Mouse (Mus musculus): ENCODE results near the gene Tprkb. TPM values are rescaled to one million over a fixed set of nuclear protein-coding genes. Genes with fewer than 3 reads are reported as not detected.

The Tprkb gene
- polyA plus RNA-seq (2012; rRNA removed): 4.3 and 7.4 TPM in 2 replicates

DNA sequence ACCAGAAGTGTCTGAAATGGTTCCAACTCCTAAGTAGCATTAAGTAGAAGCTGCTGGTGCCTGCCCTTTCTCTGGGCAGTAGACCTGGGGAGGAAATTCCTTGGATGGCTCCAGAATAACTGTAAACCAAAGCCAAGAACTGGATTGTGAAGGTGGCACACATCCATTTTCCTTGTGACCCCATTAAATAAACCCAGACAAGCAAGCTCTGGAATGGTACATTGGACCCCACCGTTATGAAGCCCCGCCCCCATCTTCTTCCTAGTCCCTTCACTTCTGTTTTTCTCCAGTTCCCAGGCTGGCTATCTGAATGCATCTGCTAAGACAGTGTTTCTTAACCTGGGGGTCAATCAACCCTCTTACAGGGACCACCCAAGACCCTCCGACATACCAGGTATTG lies at the start of gene Tprkb:
Gene Tprkb, plus strand, starts transcription at position 279 of the 400 bp plus-strand sequence.

GRCm38 (mm10) chr6:85869006-85869405 lies 42.7 kb upstream of the Tprkb start, which contains the start of gene Nat8f2:
Gene Nat8f2 (minus strand): TSS chr6:85869158.

DNA sequence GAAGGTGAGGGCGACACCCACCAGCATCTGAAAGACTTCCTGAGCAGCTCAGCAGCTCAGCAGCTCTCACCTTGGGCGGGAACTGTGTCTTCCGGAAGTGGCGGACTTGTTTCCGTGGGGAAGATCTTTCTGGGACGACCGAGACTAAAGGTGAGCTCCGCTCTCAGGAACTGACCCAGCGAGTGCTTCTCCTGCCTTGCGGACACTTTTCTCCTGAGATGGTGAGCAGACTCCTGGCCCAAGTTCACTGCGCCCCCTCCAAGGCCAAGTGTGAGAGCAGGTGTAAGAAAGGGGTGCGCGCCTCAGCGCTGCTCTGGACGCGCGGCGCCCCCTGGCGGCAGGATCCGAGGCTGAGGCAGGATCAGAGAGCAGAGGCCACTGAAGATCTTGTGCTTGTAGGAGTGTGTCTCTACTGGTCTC lies 7.0 kb upstream of the Tprkb start, which contains the start of gene Nat8f4:
Gene Nat8f4, minus strand, starts transcription at position 243 of the 420 bp plus-strand sequence.

GRCm38 (mm10) chr6:85915539-85916513 lies 4.2 kb downstream of the Tprkb start, which contains the start of gene Nat8f1:
Gene Nat8f1 (minus strand): TSS chr6:85915687.

GRCm38 (mm10) chr6:85961101-85962091 lies 49.7 kb downstream of the Tprkb start, which contains the start of gene Dusp11:
Gene Dusp11 (minus strand): TSS chr6:85961667.

Other genes with a start within 250 kb of the Tprkb start
- 2.4 TPM in 1 of 2 replicates, not detected in the other for gene Nat8f7, start 198.7 kb upstream of the Tprkb start, polyA plus RNA-seq (2012; rRNA removed)
- gene Nat8f3, start 146.1 kb upstream of the Tprkb start, polyA plus RNA-seq (2012; rRNA removed): 0.24 and 0.26 TPM in 2 replicates
- 0.35 TPM in 1 of 2 replicates, not detected in the other for gene Nat8f6, start 90.9 kb upstream of the Tprkb start, polyA plus RNA-seq (2012; rRNA removed)
- gene Nat8f5, start 90.9 kb upstream of the Tprkb start, polyA plus RNA-seq (2012; rRNA removed): 0.29 TPM in 1 of 2 replicates, not detected in the other
- 0.06 and 0.39 TPM in 2 replicates for gene Nat8, start 79.8 kb upstream of the Tprkb start, polyA plus RNA-seq (2012; rRNA removed)
- gene Nat8f2, start 42.7 kb upstream of the Tprkb start, polyA plus RNA-seq (2012; rRNA removed): not detected in 2 replicates
- 0.37 TPM in 2 replicates for gene Nat8f4, start 7.0 kb upstream of the Tprkb start, polyA plus RNA-seq (2012; rRNA removed)
- gene Nat8f1, start 3.8 kb downstream of the Tprkb start, polyA plus RNA-seq (2012; rRNA removed): 4.8 and 4.9 TPM in 2 replicates
- gene Dusp11, start 49.8 kb downstream of the Tprkb start, polyA plus RNA-seq (2012; rRNA removed): 17.4 and 20.1 TPM in 2 replicates
- not detected in 2 replicates for gene Figla, start 104.3 kb downstream of the Tprkb start, polyA plus RNA-seq (2012; rRNA removed)
- gene Add2, start 116.8 kb downstream of the Tprkb start, polyA plus RNA-seq (2012; rRNA removed): 0.50 and 0.77 TPM in 2 replicates